Mouse (Mus musculus) thymus, postnatal 10 days (tissue): Measurements from ENCODE around the gene Supt4a.

Experiments
- DNase-seq, 2 experiments: peaks; one replicate each; pipeline ENCODE4 v3.0.0; 2021; ENCODE audit warnings: low spot score in 2 of 2

Supt4a gene

DNA sequence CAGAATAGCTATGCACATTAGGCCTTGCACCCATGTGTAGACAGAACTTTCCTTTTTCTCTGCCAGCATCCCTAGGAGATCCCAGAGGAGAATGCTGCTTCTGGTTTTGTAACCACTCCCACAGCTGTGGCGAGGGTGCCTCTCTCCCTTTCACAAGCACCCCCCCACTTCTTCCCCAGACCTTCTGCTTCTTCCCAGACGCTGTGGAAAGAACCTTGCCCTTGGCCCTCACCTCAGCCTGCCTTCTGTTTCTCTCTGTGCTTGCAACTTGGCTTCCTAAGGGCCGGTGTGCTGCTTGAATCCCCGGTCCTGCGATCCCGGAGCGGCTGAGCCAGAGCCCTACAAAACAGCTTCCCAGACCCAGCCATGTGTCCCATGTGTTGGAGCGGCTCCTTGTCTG, 13.7 kb downstream of the Supt4a start:
- DNase-seq: peak; percentile 54 to 62

DNA sequence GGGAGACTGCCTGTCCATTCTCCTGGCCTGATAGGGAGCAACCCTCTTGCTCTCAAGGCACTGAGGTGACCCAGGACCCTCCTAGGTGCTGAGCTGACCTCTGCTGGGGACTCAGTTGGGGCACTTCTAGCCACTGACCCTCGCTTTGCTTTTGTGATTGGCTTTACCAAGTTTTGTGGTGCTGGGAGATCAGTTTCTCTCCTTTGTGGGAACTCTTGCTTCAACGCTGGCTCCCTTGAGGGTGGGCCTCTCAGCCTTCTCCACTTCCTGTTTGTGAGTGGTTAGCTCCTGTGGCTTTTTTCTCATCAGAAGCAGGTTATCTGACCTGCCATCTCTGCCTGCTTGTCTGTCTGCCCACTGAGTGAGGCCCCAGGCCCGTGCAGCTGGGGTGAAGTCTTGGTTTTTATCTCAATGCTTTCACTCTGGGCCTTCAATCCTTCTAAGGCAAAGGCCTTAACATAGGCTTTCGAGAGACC, 14.2 kb downstream of the Supt4a start:
- peak; percentile 86 to 91 for DNase-seq

DNA sequence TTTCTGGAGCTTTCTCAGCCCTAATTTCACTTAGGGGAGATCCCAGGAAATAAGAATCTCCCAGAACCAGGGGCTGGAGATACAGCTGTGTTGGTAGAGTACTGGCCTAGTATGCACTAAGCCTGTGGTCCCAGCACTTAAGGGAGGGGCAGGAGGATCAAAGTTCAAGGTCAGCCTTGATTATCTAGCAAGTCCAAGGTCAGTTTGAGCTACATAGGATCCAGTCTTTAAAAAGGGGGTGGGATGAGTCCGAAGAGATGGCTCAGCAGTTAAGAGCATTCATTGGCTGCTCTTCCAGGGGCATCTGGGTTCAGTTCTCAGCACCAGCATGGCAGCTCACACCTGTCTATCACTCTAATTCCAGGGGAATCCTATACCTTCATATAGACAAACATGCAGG, 15.0 kb downstream of the Supt4a start:
- DNase-seq: no peak

GRCm38 (mm10) chr11:87753255-87753654, 15.9 kb downstream of the Supt4a start:
- DNase-seq: peak in 1 of 2 experiments; percentile 32

DNA sequence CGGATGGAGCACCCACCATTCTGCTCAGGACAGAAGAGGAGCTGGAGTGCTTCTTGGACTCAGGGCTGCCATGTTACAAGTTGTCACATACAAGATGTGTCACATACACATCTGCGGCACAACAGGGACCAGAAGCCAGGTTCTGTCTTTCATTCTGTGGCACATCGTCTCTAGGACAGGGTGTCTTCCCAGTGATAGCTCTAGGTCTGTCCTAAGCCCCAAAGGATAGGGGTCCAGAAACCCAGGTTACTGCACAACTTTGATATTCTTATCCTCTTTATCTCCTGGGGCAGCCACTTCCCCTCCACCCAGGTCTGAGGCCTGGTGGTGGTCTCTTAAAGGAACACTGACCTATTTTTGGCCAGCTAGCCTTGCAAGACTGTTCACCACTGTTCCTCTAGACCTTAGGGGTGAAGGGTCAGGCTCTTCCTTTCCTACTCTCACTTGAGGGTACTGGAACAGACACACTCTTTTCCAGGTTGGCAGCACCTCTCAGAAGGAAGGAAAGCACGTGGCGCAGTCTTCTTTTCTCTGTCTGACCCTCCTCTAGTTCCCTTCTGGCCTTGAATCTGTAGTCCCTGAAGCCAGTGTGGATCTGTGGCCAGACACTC, 16.6 kb downstream of the Supt4a start:
- no peak for DNase-seq

- peak; percentile 94 to 96 for DNase-seq
These were observed 17.3 kb downstream of the Supt4a start for GRCm38 (mm10) chr11:87754603-87755002.

GRCm38 (mm10) chr11:87755360-87756017, 18.1 kb downstream of the Supt4a start:
- DNase-seq: peak; percentile 98 to 99

DNA sequence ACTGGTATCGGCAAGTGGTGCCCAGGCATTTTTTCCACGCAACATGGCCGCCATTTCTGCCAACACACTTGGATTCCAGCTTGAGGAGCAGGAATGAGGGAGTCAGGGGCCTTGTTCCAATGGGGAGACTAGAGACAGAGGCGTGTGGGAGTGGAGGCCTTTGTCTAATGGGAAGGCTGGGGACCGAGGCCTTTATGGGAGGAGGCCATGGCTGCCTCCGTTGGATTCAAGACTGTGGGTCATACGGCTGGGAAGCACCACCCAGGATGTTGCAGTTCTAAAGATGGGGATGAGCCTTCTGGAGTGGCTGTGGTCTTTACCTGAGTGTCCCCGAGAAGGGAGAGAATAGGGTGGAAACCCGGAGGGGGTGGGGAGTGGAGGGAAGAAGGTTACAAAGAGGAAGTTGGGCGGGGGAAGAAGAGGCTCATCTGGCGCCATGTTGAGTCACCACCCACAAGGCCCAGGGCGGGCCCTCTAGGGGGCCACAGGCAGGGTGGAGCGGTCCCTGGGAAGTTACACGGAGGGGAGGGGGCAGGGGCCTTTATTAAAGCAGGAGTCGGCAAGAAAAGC, 19.0 kb downstream of the Supt4a start:
- DNase-seq: peak; percentile 78 to 81

GRCm38 (mm10) chr11:87757001-87757954, 19.9 kb downstream of the Supt4a start:
- peak; percentile 53 to 60 for DNase-seq

DNA sequence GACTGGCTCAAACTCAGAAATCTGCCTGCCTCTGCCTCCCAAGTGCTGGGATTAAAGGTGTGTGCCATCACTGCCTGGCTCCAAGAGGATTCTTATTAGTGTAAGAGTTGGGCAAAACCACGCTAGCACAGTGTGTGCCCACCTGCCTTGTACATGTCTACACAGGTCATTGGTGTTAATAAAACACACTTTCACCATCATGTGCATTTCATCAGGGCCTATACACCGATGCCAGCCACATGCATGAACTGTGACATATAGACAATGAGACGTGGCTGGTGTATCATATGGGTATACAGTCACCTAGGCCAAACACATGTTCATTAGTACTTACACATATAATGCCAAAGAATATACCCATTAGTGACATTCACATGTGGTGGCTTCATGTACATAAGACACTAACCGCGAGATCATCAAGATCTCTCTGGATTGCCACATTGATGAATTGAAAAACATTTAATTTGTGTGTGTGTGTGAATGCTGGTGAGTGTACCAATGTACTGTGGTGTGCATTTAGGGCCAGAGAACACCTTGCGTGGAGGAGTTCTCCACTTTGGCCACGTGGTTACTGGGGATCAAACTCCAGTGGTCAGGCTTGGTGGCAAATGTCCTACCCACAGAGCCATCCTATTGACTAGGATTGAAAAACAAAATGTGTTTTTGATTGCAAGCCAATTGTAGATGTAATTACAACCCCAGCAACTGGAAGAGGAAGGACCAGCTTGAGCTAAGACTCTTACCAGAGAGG, 21.0 kb downstream of the Supt4a start:
- peak; percentile 34 to 54 for DNase-seq

DNA sequence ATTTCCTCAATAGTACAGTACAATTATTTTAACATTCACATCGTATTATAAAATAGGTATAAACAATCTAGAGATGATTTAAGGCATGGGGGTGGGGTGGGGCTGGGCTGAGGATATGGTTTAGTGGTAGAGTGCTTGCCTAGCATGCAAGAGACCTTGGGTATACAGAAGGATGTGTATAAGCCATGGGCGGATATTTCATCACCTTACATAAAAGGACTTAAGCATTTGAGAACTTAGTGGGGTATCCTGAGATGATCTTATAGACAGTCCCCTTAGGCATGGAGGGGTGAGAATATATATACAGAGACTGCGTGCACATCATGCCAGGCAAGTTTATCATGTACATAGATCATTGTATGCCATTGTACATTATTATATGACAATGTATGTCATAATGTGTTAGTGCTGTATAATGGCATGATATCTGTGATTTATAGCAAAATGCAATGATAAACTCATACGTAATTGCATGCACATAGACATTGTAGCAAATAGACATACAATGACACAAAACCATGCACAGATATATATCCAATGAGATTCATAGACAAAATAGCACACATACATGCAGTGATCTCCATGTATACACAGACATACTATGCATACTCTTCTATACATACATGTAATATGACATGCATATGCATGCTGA, 21.7 kb downstream of the Supt4a start:
- peak in 1 of 2 experiments; percentile 33 for DNase-seq

DNA sequence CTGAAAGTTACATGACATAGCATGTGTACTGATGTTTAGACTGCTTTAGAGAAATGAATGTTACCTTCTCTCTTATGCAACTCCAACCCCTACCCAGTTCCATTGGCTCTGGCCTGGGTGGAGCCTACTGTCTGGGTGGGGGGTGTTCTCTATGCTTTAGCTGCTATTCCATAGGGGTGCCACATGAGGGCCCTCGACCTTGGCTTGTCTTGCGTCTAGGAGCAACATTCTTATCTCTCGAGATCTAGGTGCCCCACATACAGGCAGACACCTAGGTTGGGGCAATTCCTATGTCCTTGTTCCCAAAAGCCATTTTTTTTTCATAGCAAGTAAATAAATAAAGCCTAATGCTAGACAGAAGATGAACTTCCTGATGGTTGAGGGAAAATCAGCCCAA, 22.3 kb downstream of the Supt4a start:
- peak; percentile 84 to 90 for DNase-seq

GRCm38 (mm10) chr11:87760301-87761081, 23.1 kb downstream of the Supt4a start, which contains the start of gene Tspoap1:
Gene Tspoap1, plus strand, starts transcription at chr11:87760541.
- DNase-seq: peak; percentile 54 to 58

DNA sequence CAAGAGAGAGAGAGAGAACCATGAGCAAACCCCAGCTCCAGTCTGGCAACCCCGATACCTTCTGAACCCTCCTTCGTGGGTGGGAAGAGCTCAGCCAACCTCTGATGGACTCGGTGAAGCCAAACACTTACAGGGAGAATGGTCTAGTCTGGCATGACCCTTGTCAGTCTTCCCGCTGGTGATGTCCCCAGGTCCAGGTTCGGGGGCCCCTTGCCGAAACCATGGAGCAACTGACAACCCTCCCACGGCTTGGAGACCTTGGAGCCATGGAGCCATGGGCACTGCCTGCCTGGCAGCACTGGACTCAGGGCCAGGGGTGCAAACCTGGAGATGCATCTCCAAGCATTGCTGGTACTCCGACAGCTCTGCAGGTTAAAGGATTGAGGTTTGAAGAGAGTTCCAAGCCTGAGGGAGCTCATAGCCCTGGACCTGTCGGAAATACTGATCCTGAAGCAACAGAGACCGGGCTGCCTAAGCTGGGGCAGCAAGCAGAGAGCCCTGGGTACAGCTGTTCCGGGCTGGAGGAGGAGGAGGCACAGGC, 23.9 kb downstream of the Supt4a start:
- DNase-seq: no peak

DNA sequence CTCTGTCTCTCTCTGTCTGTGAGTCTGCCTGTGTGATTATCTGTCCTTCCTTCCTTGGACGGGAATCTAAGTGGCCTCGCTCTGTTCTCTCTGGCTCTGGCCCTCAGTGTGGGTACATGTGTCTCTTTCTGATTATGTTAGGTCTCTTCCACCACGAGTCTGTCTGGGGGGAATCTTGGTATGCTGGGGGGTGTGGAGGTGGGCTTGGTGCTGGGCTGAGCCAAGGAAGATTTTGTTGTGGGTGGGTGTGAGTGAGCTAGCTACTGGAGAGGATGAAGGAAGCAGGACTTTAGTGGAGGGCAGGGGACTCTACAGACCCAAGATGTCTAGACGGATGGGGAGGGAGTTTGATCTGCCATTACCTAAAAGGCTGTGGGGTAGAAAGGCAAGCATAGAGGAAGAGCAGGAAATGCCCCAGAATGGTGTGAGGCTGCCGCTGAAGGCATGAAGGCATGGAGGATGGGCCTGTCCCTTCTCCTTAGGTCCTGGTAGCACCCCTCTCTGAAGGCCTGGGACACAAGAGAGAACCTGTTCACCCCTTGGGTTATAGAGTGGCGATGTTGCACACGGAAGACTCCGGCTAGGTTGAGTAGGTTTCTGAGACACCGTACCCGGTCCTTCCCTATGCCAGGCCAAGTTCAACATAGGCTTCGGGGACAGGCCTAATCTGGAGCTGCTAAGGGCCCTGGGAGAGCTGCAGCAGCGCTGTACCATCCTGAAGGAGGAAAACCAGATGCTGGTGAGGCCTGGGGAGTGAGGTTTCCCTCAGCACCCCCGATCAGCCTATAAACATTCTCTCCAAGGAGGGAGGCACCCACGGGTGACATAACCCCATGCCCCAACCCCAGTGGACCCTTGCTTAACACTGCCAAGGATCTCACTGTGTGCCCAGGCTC, 24.7 kb downstream of the Supt4a start:
- DNase-seq: no peak

DNA sequence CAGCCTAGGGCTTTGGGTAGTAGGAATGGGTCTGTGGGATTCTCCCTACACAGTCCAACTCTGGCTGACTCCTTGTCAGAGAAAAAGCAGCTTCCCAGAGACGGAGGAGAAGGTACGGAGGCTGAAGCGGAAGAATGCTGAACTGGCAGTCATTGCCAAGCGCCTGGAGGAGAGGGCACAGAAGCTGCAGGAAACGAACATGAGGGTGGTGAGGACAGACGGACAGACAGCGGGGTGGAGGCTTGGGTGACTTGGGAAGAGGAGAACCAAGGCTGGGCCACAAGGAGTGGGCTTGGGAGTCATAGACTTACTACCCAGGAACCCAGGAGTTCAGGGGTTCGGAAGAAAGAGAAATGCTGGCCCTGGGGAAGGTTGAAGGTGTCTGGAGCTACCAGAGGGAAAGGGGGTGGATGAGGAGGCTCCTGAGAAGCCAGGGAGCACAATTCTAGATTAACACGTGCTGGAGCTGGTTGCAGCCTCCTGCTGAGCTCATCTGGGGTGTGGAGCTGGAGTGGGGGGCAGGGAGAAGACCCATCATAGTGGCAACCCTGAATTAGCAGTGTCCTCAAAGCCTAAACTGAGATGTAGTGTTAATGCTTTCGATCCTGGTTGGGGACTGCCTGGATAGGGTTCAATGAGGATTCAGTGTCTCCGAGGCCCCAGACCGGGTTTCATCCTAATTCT, 25.5 kb downstream of the Supt4a start:
- DNase-seq: no peak

DNA sequence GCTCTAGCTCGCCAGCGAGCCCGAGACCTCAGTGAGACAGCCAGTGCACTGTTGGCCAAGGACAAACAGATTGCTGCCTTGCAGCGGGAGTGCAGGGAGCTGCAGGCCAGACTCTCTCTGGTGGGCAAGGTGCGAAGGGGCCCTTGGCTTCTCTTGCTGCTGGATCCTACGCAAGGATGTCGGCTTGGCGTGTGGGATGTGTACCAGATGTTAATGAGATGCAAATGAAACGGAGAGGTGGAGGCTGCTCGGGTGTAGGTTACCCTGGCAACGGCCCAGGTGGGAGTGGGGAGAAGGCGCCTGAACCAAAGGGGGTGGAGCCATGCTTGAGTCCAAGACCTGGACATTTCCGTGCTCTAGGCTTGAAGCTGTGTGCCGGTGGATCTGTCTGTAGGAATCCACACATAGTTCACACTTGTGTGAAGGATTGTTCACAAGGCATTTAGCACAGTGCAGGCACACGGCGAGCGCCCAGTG, 26.2 kb downstream of the Supt4a start:
- no peak for DNase-seq
